Mouse (Mus musculus): ENCODE results near the gene Syt14.

Gene Syt14

GRCm38 (mm10) chr1:193035371-193036238 is at the start of gene Syt14:
Gene Syt14, minus strand, starts transcription at chr1:193035775.
- DNase-seq (ENCODE audit: low read depth, low spot score) = peak; percentile 87

DNA sequence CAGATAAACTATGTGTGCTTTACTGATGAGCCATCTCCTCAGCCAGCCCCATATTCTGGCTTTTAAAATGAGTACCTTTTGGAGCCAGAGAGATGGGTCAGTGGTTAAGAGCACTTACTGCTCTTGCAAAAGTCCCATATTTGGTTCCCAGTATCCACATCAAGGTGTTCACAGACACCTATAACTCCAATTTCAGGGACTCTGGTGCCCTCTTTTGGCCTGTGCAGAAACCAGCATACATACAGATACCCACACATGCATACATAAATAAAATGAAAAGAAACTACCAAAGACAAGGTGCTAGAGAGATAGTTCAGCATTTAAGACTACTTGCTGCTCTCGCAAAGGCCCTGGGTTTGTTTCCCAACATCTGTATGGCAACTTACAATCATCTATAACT is 48.4 kb upstream of the Syt14 start:
- DNase-seq (ENCODE audit: low read depth, low spot score) = no peak

DNA sequence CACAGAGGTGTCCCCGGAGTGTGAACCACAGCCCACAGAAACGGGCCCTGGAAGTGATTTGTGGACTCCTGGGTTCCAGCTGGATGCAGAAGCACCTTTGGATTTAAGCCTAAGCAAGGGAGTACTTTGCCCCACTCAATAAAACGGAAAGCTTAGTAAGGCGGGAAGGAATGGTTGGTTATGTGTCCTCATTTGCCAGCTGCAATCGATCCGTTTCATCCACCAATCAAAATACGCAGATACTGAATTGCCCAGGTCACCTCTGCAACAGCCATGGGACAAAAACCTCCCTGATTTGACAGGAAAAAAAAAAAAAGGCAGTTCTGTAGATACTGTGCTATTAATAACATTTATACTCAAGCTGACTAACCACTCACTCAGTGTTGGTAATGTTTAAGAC is 47.5 kb upstream of the Syt14 start:
- DNase-seq (ENCODE audit: low read depth, low spot score) = no peak

GRCm38 (mm10) chr1:193082311-193082921 is 46.8 kb upstream of the Syt14 start:
- no peak for DNase-seq (ENCODE audit: low read depth, low spot score)

- no peak for DNase-seq (ENCODE audit: low read depth, low spot score)
These were observed 27.0 kb upstream of the Syt14 start for GRCm38 (mm10) chr1:193062618-193063017.

- DNase-seq (ENCODE audit: low read depth, low spot score) = no peak
These were observed 24.6 kb upstream of the Syt14 start for GRCm38 (mm10) chr1:193060167-193060566.

DNA sequence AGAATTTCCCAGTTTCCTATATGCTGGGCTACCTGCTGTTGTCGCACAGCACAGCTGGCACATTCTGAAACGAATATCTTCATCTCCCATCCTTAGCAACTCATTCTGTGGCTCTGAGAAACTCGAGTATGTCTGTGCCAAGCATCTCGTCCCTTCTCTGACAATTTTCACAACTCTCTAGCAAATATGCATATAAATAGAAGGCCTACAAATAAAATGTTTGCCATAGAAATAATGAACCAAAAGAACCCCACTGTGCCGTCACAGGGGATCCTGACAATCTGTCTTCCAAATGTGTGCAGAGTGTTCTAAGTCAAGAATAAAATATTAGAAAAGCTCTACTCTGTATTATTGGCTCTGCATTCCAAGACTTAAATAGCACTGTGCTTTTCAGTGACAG is 24.0 kb upstream of the Syt14 start:
- no peak for DNase-seq (ENCODE audit: low read depth, low spot score)

- no peak for DNase-seq (ENCODE audit: low read depth, low spot score)
These were observed 18.8 kb upstream of the Syt14 start for GRCm38 (mm10) chr1:193054401-193054800.

GRCm38 (mm10) chr1:193053065-193053464 is 17.5 kb upstream of the Syt14 start:
- no peak for DNase-seq (ENCODE audit: low read depth, low spot score)

DNA sequence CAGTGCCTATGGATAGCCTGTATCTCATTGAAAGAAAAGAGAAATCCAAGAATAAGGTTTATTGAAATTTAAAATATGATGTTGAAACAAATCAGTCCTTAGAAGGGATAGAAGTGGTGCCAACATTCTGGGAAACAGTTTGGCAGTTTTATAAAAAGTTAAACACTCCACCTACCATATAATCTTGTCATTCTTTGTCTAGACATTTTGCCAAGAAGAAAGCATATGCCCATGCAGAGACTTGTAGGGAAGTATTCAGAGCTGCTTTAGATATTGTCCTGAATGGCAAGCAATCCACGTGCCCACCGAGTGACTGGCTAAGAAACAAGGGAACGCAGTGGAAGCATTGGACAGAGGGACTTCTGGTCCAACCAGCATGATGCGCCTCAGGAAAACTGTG is 12.0 kb upstream of the Syt14 start:
- no peak for DNase-seq (ENCODE audit: low read depth, low spot score)

- no peak for DNase-seq (ENCODE audit: low read depth, low spot score)
These were observed 7.3 kb upstream of the Syt14 start for GRCm38 (mm10) chr1:193042760-193043295.

DNA sequence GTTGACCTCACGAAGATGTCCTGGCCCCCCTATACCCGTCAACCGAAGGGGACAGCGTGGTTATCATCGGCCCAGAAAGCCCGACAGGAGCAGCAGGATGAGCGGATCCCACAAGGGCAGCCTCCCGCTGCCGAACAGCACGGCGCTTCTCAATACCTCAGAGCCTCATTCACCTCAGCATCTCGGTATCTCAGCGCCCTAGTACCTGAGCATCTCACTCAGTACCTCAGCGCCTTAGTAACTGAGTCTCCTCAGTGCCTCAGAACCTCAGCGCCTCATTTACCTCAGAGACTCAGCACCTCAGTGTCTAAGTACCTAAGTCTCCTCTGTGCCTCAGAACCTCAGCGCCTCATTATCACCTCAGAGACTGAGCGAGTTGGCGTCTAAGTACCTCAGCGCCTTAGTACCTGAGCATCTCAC is 614 bp downstream of the Syt14 start:
- peak; percentile 13 for DNase-seq (ENCODE audit: low read depth, low spot score)

GRCm38 (mm10) chr1:193024311-193024710 is 11.3 kb downstream of the Syt14 start:
- no peak for DNase-seq (ENCODE audit: low read depth, low spot score)

DNA sequence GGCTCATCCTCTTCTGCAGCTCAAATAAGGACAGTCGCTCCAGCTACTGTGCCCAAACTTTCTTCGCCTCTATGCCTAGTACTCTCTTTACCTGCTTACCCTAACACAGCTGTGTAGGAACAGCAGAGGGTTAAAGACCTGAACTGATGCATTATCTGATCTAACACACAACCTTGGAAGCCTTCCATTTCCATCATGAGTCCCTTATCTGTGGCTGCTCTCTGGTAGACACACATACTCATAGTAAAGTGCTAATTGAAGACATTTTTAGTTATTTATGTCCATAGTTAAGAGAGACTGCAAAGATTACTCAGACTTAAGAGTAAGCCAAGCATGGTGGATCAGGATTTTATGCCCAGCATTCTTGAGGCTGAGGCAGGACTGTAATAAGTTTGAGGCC is 23.2 kb downstream of the Syt14 start:
- DNase-seq (ENCODE audit: low read depth, low spot score) = no peak

- DNase-seq (ENCODE audit: low read depth, low spot score) = no peak
These were observed 24.4 kb downstream of the Syt14 start for GRCm38 (mm10) chr1:193011000-193011769.

GRCm38 (mm10) chr1:193004581-193004980 is 31.0 kb downstream of the Syt14 start:
- no peak for DNase-seq (ENCODE audit: low read depth, low spot score)

DNA sequence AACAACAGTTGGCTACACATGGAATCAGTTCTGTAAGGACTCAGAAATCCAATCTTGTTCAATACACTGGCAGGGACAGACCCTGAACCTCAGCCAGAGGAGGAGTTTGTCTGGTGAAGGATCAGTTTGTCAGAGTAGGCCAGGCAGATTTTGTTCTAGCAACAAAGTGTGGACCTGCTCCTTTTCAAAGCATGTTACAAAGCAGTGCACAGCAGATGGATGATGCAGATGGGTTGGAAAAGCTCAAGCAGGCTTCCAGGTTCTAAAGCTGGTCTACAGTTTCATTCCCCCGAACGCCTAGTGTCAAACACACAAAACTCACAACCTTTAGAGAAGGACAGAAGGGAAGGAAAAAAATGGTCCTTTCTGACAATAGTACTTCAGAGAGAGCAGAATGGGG is 31.6 kb downstream of the Syt14 start:
- no peak for DNase-seq (ENCODE audit: low read depth, low spot score)

GRCm38 (mm10) chr1:193002307-193002706 is 33.3 kb downstream of the Syt14 start:
- no peak for DNase-seq (ENCODE audit: low read depth, low spot score)

GRCm38 (mm10) chr1:193001587-193001986 is 34.0 kb downstream of the Syt14 start:
- DNase-seq (ENCODE audit: low read depth, low spot score) = no peak

DNA sequence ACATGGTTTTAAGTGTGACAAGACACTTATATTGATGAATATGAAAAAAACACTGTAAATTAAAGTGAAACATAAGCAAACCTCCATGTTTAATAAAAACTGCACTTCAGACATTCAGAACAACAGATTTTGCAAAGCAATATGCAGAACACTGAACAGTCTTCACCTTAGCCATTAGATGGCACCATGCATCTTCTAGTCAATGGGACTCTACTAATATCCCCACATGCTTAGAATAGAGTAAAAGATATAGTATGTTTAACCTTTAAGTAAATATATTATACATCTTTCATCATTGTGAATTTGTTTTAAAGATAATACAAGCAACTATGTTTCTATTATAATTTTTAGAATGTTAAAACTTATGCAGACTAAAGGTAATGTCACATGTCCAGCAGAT is 34.7 kb downstream of the Syt14 start:
- DNase-seq (ENCODE audit: low read depth, low spot score) = no peak

- no peak for DNase-seq (ENCODE audit: low read depth, low spot score)
These were observed 41.2 kb downstream of the Syt14 start for GRCm38 (mm10) chr1:192994179-192994873.
